Mouse (Mus musculus) liver, embryonic 16.5 days (tissue): ENCODE measurements at regions not wholly inside any gene's neighbourhood (a gene's known extent, or its start where the extent isn't known, plus 50 kb on each side); places are given as distances from the start of the nearest gene placed in this dataset.

ENCODE experiments used
- ATAC-seq: fragments of 200-750 bp; cut with Nextera tagmentation; 2 replicates; pipeline ENCODE4 v1.8.0; 2017; ENCODE audit warnings: low read depth, mild to moderate bottlenecking, moderate number of reproducible peaks, moderate library complexity
- H3K27ac ChIP-seq: fragments of 300-500 bp; sonication (generic); 2 replicates; pipeline ENCODE4 v1.5.1; 2014; ENCODE audit warnings: mild to moderate bottlenecking, low read length
- H3K27me3 ChIP-seq: fragments of 300-500 bp; sonication (generic); 2 replicates; pipeline ENCODE4 v1.6.1; 2014; ENCODE audit warnings: low read depth, low read length, mixed read lengths; ENCODE audit not compliant: control insufficient read depth, insufficient read depth
- H3K36me3 ChIP-seq: fragments of 300-500 bp; sonication (generic); 2 replicates; pipeline ENCODE4 v1.6.1; 2014; ENCODE audit warnings: mild to moderate bottlenecking; ENCODE audit not compliant: control insufficient read depth, insufficient read depth
- H3K4me1 ChIP-seq: fragments of 300-500 bp; sonication (generic); 2 replicates; pipeline ENCODE4 v1.6.1; 2014; ENCODE audit warnings: low read depth, low read length, mixed read lengths; ENCODE audit not compliant: control insufficient read depth
- H3K4me2 ChIP-seq: fragments of 300-500 bp; sonication (generic); 2 replicates; pipeline ENCODE4 v1.6.1; 2014; ENCODE audit warnings: low read depth, low read length, mixed read lengths
- H3K4me3 ChIP-seq: fragments of 300-500 bp; sonication (generic); 2 replicates; pipeline ENCODE4 v1.5.1; 2014; ENCODE audit warnings: low read depth, mild to moderate bottlenecking, low read length
- H3K9ac ChIP-seq: fragments of 300-500 bp; sonication (generic); 2 replicates; pipeline ENCODE4 v1.6.1; 2014; ENCODE audit warnings: low read depth, low read length
- H3K9me3 ChIP-seq: fragments of 300-500 bp; sonication (generic); replicated peaks from 2 replicates; pipeline ENCODE4 v1.6.1; 2016; ENCODE audit warnings: low read length; ENCODE audit not compliant: control insufficient read depth
- WGBS: fragments of 180-500 bp; shearing (Covaris S2); extraction: QIAGEN DNeasy Blood & Tissue Kit; methylation state at CpG from one replicate; pipeline ENCODE4 v1.1.7; 2014; ENCODE audit not compliant: insufficient replicate concordance; 5-methylcytosine and 5-hydroxymethylcytosine counted together

DNA sequence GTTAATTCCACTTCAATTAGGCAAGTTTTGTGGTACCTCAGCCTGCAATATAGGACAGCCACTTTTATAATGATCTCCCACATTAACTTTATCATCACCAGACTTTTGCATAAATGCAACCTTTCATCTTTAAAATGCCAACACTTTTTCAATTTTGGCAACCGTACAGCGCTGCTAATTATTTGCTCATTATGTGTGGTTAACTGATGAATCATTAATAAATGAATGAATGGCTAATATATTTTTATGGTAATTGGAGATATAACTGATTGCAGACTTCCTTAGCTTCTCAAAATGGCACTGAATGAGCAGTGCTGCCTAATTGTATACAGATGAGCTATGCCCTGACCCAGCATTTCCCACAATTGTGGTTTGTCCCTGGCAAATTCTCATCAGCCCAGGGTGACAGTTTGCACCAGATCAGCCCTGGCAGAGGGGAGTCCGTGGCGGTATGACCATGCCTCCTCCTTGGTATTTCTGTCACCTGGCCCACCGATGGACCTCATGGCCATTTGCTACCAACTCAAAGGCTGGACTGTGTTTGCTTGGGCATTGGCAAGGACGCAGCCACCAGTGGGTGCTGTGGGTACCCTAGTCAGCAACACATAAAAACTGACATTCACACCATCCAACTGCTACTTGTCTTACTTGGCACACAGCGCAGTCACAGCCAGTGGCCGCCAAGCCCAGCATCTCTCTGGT, 173.7 kb upstream of the Lmo4 start:
- Histone ChIP-seq H3K36me3 (no peaks in the 10 kb centered on the region), H3K9ac (no peak overlapping the region), H3K4me3 (no peak overlapping the region), H3K27me3 (no peaks in the 10 kb centered on the region), H3K4me2 (no peak overlapping the region), H3K4me1 (no peaks in the 10 kb centered on the region; the same call in 1 of the 2 replicates), H3K27ac (no peak overlapping the region), H3K9me3 (no peaks in the 10 kb centered on the region)
- no peak for ATAC-seq
- WGBS, result 79% methylated on average over 8 of the region's 8 CpGs

DNA sequence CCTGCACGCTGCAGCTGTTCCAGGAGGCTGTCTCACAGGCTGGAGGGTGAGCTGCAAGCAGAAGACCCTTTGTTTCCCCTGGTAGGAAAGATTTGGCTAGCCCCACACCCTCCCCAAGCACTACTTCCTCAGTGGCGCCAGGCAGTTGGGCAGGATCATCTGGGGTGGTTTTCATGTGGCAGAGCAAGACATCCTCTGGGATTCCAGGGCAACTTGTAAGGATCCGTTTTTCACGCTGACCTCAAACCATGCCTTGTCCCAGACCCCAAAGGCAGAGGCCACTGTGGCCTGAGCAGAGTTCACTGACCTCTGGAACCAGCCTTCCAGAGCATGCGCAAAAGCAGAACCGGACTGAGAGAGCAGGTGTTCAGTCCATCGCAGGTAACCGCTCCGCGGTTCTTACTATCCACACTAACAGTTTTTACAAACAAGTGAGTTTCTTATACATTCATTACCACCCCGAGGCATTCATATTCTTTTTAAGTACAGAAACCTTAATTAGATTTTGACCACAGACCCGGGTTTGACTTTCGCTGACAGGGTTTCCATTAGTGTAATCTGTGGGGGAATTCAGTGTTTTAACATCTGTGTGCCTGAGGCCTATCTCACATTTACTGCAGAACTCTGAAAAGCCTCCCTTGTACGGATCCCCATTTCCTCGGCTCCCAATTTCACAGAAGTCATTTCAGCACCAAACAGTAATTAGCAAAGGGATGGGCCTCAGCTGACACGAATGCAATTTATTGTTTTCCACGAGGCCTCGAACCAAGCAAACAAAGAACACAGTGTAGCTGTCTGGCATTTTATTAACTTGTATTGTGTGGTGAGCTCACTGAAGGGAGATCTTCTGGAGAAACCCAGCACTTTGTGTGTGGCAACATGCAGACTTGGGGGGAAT, 172.9 kb upstream of the Lmo4 start:
- Histone ChIP-seq H3K36me3 (no peaks in the 10 kb centered on the region), H3K4me3 (no peak overlapping the region), H3K4me2 (no peak overlapping the region), H3K27ac (no peak overlapping the region), H3K4me1 (no peaks in the 10 kb centered on the region; the same call in 1 of the 2 replicates), H3K9ac (no peak overlapping the region), H3K9me3 (no peaks in the 10 kb centered on the region), H3K27me3 (no peaks in the 10 kb centered on the region)
- 60% methylated on average over 18 of the region's 18 CpGs for WGBS
- no peak for ATAC-seq

DNA sequence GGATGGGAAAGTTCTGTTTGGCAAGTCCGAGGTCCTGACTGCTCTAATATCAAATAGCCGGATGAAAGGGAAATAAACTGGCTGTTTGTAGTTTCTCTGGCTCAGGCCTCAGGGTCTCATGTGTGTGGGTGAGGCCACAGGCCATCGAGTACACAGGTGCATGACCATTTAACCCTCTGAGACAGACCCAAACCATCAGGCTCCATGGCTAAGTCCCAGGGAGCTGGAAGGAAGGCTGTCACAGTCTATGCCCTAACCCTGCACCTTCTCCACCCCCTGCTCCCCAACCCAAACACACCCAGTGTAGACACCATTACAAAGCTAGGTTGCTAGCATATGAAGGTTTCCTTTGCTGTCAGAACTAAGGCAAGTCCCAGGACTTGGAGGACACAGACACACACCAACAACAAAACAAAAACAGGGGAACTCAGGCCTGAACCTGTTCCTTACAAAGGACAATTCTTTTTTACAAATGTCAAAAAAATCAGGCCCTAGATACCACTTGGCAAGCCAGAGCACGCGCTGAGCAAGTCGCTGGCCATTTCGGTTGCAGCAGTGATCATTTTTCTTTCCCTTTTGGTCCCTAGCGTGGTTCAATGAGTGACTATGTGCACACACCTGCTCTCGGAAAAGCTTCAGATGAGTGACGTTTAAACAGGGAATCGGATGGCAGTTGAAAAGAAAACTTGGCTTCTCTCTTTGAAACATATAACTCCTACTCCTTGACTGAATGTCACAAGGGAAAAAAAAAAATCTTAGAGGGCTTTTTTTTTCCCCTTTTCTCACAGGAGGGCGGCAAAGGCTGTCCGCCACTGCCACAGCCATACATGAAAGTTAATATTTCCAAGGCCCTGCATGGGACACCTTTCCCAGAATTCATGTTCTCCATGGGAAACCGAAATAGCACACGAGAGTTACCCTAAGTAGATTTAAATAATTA, 171.7 kb upstream of the Lmo4 start:
- Histone ChIP-seq H3K4me2 (no peak overlapping the region), H3K9ac (no peak overlapping the region), H3K27me3 (no peaks in the 10 kb centered on the region), H3K4me3 (no peak overlapping the region), H3K36me3 (no peaks in the 10 kb centered on the region), H3K27ac (no peak overlapping the region), H3K9me3 (no peaks in the 10 kb centered on the region), H3K4me1 (no peaks in the 10 kb centered on the region; the same call in 1 of the 2 replicates)
- ATAC-seq, result no peak
- 65% methylated on average over 15 of the region's 15 CpGs for WGBS

GRCm38 (mm10) chr3:144375725-144376412, 170.8 kb upstream of the Lmo4 start:
- Histone ChIP-seq H3K4me2 (no peak overlapping the region), H3K9ac (no peak overlapping the region), H3K9me3 (no peaks in the 10 kb centered on the region), H3K27ac (no peak overlapping the region), H3K36me3 (no peaks in the 10 kb centered on the region), H3K27me3 (no peaks in the 10 kb centered on the region), H3K4me3 (no peak overlapping the region), H3K4me1 (no peaks in the 10 kb centered on the region; the same call in 1 of the 2 replicates)
- 41% methylated on average over 12 of the region's 12 CpGs for WGBS
- ATAC-seq, result no peak

DNA sequence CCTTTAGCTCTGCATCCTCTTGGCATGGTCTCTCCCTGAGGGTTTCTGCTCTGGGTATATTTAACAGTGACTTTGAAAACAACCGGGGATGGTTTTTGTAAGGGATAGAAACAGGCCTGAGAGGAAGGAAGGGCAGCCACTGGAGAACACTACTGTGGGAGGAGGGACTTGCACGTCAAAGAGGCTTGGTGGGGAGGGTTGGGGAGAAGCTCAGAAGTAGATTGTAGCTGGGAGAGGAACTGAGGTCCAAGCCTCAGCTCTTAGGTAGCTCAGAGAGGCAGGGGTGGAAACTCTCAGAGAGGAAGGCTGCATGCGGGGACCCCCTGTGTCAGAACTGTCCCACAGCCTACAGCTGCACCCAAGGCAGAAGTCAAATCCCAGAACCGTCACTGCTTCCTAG, 163.3 kb upstream of the Lmo4 start:
- ATAC-seq, result no peak
- H3K36me3 ChIP-seq, result no peaks in the 10 kb centered on the region
- WGBS, result 40% methylated on average over 4 of the region's 4 CpGs
- no peaks in the 10 kb centered on the region for H3K27me3 ChIP-seq
- H3K4me1 ChIP-seq, result no peaks in the 10 kb centered on the region
- H3K9ac ChIP-seq, result no peak overlapping the region
- H3K4me2 ChIP-seq, result no peak overlapping the region
- no peak overlapping the region for H3K27ac ChIP-seq
- no peaks in the 10 kb centered on the region for H3K9me3 ChIP-seq
- H3K4me3 ChIP-seq, result no peak overlapping the region

DNA sequence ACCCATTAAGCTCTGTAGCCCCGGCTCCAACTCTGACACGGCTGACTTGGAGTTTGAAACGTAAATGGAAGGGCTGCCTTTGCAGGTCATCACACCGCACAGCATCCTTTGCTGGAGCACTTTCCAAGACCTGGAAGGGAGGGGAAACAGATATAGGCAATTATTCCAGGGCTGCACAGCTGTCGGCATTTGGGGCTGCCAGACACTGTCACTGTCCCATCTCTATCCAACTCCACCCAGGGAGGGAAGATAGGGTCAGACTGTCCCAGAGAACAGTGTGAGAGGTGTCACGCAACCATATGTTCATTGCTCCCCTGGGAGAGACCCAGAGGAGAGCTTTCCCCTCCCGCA, 162.7 kb upstream of the Lmo4 start:
- no peak overlapping the region for H3K4me3 ChIP-seq
- no peaks in the 10 kb centered on the region for H3K9me3 ChIP-seq
- H3K27me3 ChIP-seq, result no peaks in the 10 kb centered on the region
- ATAC-seq, result no peak
- H3K9ac ChIP-seq, result no peak overlapping the region
- no peak overlapping the region for H3K4me2 ChIP-seq
- H3K36me3 ChIP-seq, result no peaks in the 10 kb centered on the region
- H3K4me1 ChIP-seq, result no peaks in the 10 kb centered on the region
- WGBS, result 49% methylated on average over 7 of the region's 7 CpGs
- H3K27ac ChIP-seq, result no peak overlapping the region

- no peaks in the 10 kb centered on the region for H3K9me3 ChIP-seq
- no peak for ATAC-seq
- no peaks in the 10 kb centered on the region for H3K4me1 ChIP-seq
- WGBS, result 55% methylated on average over 22 of the region's 22 CpGs
- H3K4me3 ChIP-seq, result no peak overlapping the region
- no peak overlapping the region for H3K4me2 ChIP-seq
- no peak overlapping the region for H3K27ac ChIP-seq
- H3K9ac ChIP-seq, result no peak overlapping the region
- H3K36me3 ChIP-seq, result no peaks in the 10 kb centered on the region
- H3K27me3 ChIP-seq, result no peaks in the 10 kb centered on the region
Measured at GRCm38 (mm10) chr3:144366976-144367765, 162.2 kb upstream of the Lmo4 start.

DNA sequence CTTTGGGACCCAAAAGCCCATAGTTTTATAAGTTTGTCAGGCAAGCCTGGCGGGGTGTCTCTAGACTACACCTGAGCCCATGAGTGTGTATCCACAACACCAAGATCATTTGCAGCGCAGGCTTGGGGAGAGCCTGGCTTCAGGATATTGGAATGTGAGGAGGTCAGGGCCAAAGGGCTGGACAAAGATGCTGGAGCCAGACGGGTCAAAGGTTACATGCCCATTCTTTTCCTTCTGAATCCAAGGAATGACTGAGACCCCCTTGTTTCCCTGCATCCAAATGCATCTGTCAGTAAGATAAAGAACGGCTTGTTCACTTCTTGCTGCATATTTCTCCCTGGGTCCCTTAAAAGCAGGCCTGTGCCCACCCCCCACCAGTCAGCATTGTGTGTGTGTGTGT, 160.9 kb upstream of the Lmo4 start:
- Histone ChIP-seq H3K4me1 (no peaks in the 10 kb centered on the region), H3K4me3 (no peak overlapping the region), H3K9ac (no peak overlapping the region), H3K27me3 (no peaks in the 10 kb centered on the region), H3K36me3 (no peaks in the 10 kb centered on the region), H3K27ac (no peak overlapping the region), H3K4me2 (no peak overlapping the region), H3K9me3 (no peaks in the 10 kb centered on the region)
- no peak for ATAC-seq
- WGBS, result 58% methylated on average over 4 of the region's 4 CpGs
